Mouse (Mus musculus): ENCODE data around the gene Shank1.

DNA sequence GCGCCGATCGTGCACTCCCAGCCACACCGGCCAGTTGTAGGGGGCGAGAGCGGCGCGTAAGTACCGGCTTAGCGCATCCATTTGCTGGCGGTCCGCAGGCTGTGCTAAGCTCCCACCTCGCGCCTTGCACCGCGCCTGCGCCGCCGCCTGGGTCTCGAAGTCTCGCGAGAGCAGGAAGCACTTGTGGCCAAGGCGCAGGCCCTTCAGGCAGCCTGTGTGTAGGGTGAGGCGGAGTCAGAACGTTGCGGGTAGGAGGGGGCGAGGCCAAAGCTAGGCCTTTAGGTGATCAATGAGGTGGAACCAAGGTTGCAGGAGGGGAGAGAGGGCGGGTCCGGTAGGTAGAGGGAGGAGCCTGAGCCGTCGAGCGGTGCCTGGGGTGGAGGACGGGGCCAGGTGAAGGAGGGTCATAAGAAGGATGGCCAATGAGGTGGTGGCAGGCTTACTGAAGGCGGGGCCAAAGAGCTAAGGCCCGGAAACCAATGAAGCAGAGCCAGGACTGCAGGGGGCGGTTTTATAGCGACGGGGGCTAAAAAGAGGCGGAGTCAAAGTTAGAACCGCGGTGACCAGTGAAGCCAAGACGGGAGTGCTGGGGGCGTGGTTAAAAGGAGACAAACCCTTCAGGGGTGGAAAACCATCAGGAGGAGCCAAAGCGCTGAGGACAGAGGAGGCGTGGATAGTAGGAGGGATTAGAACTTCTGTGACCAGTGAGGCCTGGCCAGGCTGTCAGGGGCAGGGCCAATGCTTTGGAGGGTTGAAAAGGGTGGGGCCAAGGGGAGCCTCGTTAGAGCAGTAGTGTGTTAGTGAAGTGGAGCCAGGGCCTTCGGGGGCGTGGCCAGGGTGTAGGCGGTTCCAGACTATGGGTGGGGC is 5.0 kb upstream of the Shank1 start:
- TF ChIP-seq MAFK (IDR thresholded peaks at IDR 0.05; ENCODE audit: insufficient read depth, low read depth, low read length) (no peak), HCFC1 (IDR thresholded peaks at IDR 0.05; ENCODE audit: borderline replicate concordance, insufficient read depth, low read length) (peak; percentile 61; the same call in 1 of the 2 replicates), ZC3H11A (IDR thresholded peaks at IDR 0.05; ENCODE audit: borderline replicate concordance, low read depth, low read length) (no peak)

All from ES-E14 (cell line).